25 mouse cellular contexts compared by ENCODE assay signal in the genomic region with DNA sequence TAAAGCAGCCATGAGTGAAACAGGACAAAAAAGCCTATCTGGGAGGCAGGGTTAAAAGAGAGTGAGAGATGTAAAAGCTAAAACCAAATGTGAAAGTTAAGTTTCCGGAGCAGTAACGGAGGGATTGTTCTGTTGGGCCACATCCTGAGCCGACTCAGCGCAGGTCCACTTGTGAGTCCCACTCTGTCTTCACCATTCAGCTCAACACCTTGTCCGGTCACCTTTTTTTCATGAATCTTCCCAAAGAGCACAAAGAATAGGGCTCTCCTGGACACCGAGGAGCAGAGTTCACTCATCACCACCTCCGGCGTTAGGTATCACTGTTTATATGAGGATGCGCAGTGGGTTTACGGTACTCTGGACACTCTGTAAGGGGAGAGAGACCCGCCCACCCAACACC.
"Had no signal": no experiment of that assay in that cellular context is flagged by ENCODE, and none has a peak within 500 bp of the region (broad histone marks: within the 10 kb centered on the region; RNA-seq: fewer than 3 reads in every experiment).

No protein-coding gene starts in this region.

- H3K9me3 ChIP-seq: heart, embryonic 13.5 days; heart, embryonic 15.5 days; hindbrain, embryonic 13.5 days; kidney, embryonic 15.5 days; limb, embryonic 13.5 days; limb, embryonic 15.5 days had no signal

- H3K4me1 ChIP-seq: heart, embryonic 13.5 days; heart, embryonic 15.5 days; hindbrain, embryonic 13.5 days; kidney, embryonic 15.5 days; limb, embryonic 13.5 days; limb, embryonic 15.5 days had no signal

- ATAC-seq: forebrain, postnatal 0 days; hindbrain, embryonic 16.5 days; intestine, embryonic 16.5 days had no signal

- H3K4me3 ChIP-seq: heart, adult 2 months; heart, embryonic 13.5 days; heart, embryonic 15.5 days; hindbrain, embryonic 13.5 days; kidney, embryonic 15.5 days; limb, embryonic 13.5 days; limb, embryonic 15.5 days had no signal

- DNase-seq: forebrain, postnatal 0 days; gastrocnemius, postnatal 14 days; gastrocnemius, postnatal 36 days; heart, adult 11 months; heart, adult 2 months; heart, postnatal 14 days; heart, postnatal 36 days; kidney, adult 11 months; kidney, adult 2 months; kidney, adult 9 months; kidney, postnatal 14 days; kidney, postnatal 36 days; layer of hippocampus, adult 9-11 months; layer of hippocampus, postnatal 36 days; left cerebral cortex, postnatal 4 days had no signal

- H3K27me3 ChIP-seq: heart, embryonic 13.5 days; heart, embryonic 15.5 days; hindbrain, embryonic 13.5 days; kidney, embryonic 15.5 days; limb, embryonic 13.5 days; limb, embryonic 15.5 days had no signal

- H3K27ac ChIP-seq: heart, adult 2 months; heart, embryonic 13.5 days; heart, embryonic 15.5 days; hindbrain, embryonic 13.5 days; kidney, embryonic 15.5 days; kidney, postnatal 0 days; limb, embryonic 13.5 days; limb, embryonic 15.5 days had no signal

- H3K4me2 ChIP-seq: heart, embryonic 11.5 days; heart, embryonic 13.5 days; heart, embryonic 15.5 days; hindbrain, embryonic 13.5 days; kidney, embryonic 15.5 days; limb, embryonic 13.5 days; limb, embryonic 15.5 days had no signal

- H3K9ac ChIP-seq: forebrain, postnatal 0 days; heart, embryonic 13.5 days; heart, embryonic 15.5 days; hindbrain, embryonic 13.5 days; kidney, embryonic 15.5 days; limb, embryonic 13.5 days; limb, embryonic 15.5 days had no signal

- H3K36me3 ChIP-seq: heart, embryonic 13.5 days; heart, embryonic 15.5 days; hindbrain, embryonic 13.5 days; kidney, embryonic 15.5 days; limb, embryonic 13.5 days; limb, embryonic 15.5 days had no signal
